ENCODE assay signal across 19 mouse cellular contexts in the genomic region with DNA sequence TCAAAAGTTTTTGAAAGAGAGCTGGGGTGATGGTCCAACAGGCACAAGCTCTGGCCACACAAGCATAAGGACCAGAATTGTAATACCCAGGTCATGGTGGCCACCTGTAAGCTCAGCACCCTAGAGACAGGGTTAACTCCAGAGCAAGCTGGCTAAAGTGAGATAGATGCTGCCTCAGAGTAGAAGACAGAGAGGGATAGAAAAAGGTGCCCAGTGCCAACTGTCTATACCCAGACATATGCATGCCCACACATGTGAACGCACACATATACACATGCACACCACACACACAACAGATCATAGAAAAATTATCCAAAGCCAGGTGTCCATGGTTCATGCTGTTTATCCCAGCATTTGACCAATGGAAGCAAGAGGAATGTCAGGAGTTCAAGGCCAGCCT. TPM values are rescaled to one million over a fixed set of nuclear protein-coding genes. Genes with fewer than 3 reads are reported as not detected.
A peak's percentile ranks its signal among the peaks of the same experiment; 100 is the strongest.
DNase-seq lines count a peak whose midpoint lies in the region; ATAC-seq and TF ChIP-seq lines count a peak whose summit lies in the region.
"Had no signal": no experiment of that assay in that cellular context is flagged by ENCODE, and none has a peak within 500 bp of the region (broad histone marks: within the 10 kb centered on the region; RNA-seq: fewer than 3 reads in every experiment).

No protein-coding gene starts in this region.

- H3K4me3 ChIP-seq in embryonic facial prominence, embryonic 14.5 days (ENCODE audit: low read depth, low read length), result no peak overlapping the region
- H3K4me3 ChIP-seq in embryonic facial prominence, embryonic 10.5 days, result no peak overlapping the region
- H3K4me3 ChIP-seq in hindbrain, embryonic 14.5 days (replicated peaks; ENCODE audit: low read length), result no peak overlapping the region
- no peak overlapping the region for H3K4me3 ChIP-seq in hindbrain, embryonic 11.5 days (ENCODE audit: low read depth, low read length)
- H3K4me3 ChIP-seq in lung, embryonic 14.5 days (ENCODE audit: low read depth, low read length), result no peak overlapping the region
- H3K4me3 ChIP-seq in hindbrain, embryonic 16.5 days (ENCODE audit: low read length), result no peak overlapping the region
- no peak overlapping the region for H3K4me3 ChIP-seq in layer of hippocampus, adult 2 months
- H3K4me3 ChIP-seq: heart, embryonic 15.5 days; neural tube, embryonic 12.5 days; stomach, embryonic 15.5 days had no signal

- no peak for TF ChIP-seq CTCF in lung, embryonic 14.5 days (IDR thresholded peaks at IDR 0.05; ENCODE audit: low read depth)
- no peak for TF ChIP-seq CTCF in layer of hippocampus, adult 2 months (conservative IDR thresholded peaks at IDR 0.05)

- H3K27me3 ChIP-seq in embryonic facial prominence, embryonic 14.5 days (replicated peaks; ENCODE audit: control insufficient read depth, insufficient read depth, low read length), result no peaks in the 10 kb centered on the region
- H3K27me3 ChIP-seq in embryonic facial prominence, embryonic 10.5 days (replicated peaks; ENCODE audit: low read depth, poor library complexity, severe bottlenecking), result no peaks in the 10 kb centered on the region
- no peaks in the 10 kb centered on the region for H3K27me3 ChIP-seq in hindbrain, embryonic 14.5 days (ENCODE audit: control insufficient read depth, insufficient read depth, low read length)
- no peaks in the 10 kb centered on the region for H3K27me3 ChIP-seq in hindbrain, embryonic 11.5 days (ENCODE audit: control insufficient read depth, insufficient read depth, low read length)
- no peaks in the 10 kb centered on the region for H3K27me3 ChIP-seq in lung, embryonic 14.5 days (ENCODE audit: insufficient read depth, low read length)
- no peaks in the 10 kb centered on the region for H3K27me3 ChIP-seq in hindbrain, embryonic 16.5 days (replicated peaks; ENCODE audit: control insufficient read depth, insufficient read depth, low read length)
- H3K27me3 ChIP-seq: heart, embryonic 15.5 days; neural tube, embryonic 12.5 days; stomach, embryonic 15.5 days had no signal

- no peak for DNase-seq in embryonic facial prominence, embryonic 14.5 days (ENCODE audit: low spot score)
- DNase-seq in embryonic facial prominence, embryonic 10.5 days (ENCODE audit: low spot score), result no peak
- no peak for DNase-seq in hindbrain, embryonic 14.5 days (ENCODE audit: low spot score)
- no peak for DNase-seq in hindbrain, embryonic 11.5 days (ENCODE audit: low spot score)
- DNase-seq in lung, embryonic 14.5 days, result no peak
- no peak for DNase-seq in lung, postnatal 25 days (ENCODE audit: low spot score)
- no peak for DNase-seq in layer of hippocampus, adult 2 months (ENCODE audit: low spot score in 2 of 2)
- DNase-seq: adrenal gland, adult 8-10 months; cerebellum, adult 11-12 months; layer of hippocampus, postnatal 36 days had no signal

- no peak overlapping the region for H3K4me2 ChIP-seq in embryonic facial prominence, embryonic 14.5 days (ENCODE audit: low read depth, low read length)
- H3K4me2 ChIP-seq in hindbrain, embryonic 14.5 days (replicated peaks), result no peak overlapping the region
- no peak overlapping the region for H3K4me2 ChIP-seq in hindbrain, embryonic 11.5 days (replicated peaks; ENCODE audit: low read depth, low read length)
- no peak overlapping the region for H3K4me2 ChIP-seq in lung, embryonic 14.5 days
- no peak overlapping the region for H3K4me2 ChIP-seq in hindbrain, embryonic 16.5 days (ENCODE audit: low read length)
- H3K4me2 ChIP-seq: heart, embryonic 15.5 days; neural tube, embryonic 12.5 days; stomach, embryonic 15.5 days had no signal

- no peaks in the 10 kb centered on the region for H3K9me3 ChIP-seq in embryonic facial prominence, embryonic 14.5 days (ENCODE audit: control insufficient read depth, low read length)
- H3K9me3 ChIP-seq in embryonic facial prominence, embryonic 10.5 days, result no peaks in the 10 kb centered on the region
- H3K9me3 ChIP-seq in hindbrain, embryonic 14.5 days (ENCODE audit: control insufficient read depth, low read length), result no peaks in the 10 kb centered on the region
- H3K9me3 ChIP-seq in hindbrain, embryonic 11.5 days (ENCODE audit: control insufficient read depth, low read length), result no peaks in the 10 kb centered on the region
- no peaks in the 10 kb centered on the region for H3K9me3 ChIP-seq in lung, embryonic 14.5 days (ENCODE audit: low read depth, low read length)
- H3K9me3 ChIP-seq in hindbrain, embryonic 16.5 days (ENCODE audit: control insufficient read depth, low read length), result no peaks in the 10 kb centered on the region
- H3K9me3 ChIP-seq: heart, embryonic 15.5 days; neural tube, embryonic 12.5 days; stomach, embryonic 15.5 days had no signal

- 100% methylated on average over 1 of the region's 1 CpGs for WGBS in embryonic facial prominence, embryonic 14.5 days
- 96% methylated on average over 1 of the region's 1 CpGs for WGBS in embryonic facial prominence, embryonic 10.5 days
- 93% methylated on average over 1 of the region's 1 CpGs for WGBS in hindbrain, embryonic 14.5 days
- 100% methylated on average over 1 of the region's 1 CpGs for WGBS in hindbrain, embryonic 11.5 days
- 94% methylated on average over 1 of the region's 1 CpGs for WGBS in lung, embryonic 14.5 days
- 100% methylated on average over 1 of the region's 1 CpGs for WGBS in hindbrain, embryonic 16.5 days

- peak; percentile 18; the same call in 1 of the 2 replicates for ATAC-seq in embryonic facial prominence, embryonic 14.5 days (ENCODE audit: low read depth)
- ATAC-seq in hindbrain, embryonic 14.5 days (ENCODE audit: low FRiP score), result peak; percentile 6; the same call in 1 of the 2 replicates
- no peak for ATAC-seq in hindbrain, embryonic 11.5 days (ENCODE audit: low FRiP score)
- ATAC-seq in lung, embryonic 14.5 days (ENCODE audit: insufficient read depth), result peak; percentile 60; the same call in 1 of the 2 replicates
- 0 out of 2 replicates have a peak, but pooled peaks have one; percentile 9 for ATAC-seq in hindbrain, embryonic 16.5 days

- no peak overlapping the region for H3K9ac ChIP-seq in embryonic facial prominence, embryonic 14.5 days (ENCODE audit: low read depth, low read length)
- H3K9ac ChIP-seq in hindbrain, embryonic 14.5 days, result no peak overlapping the region
- no peak overlapping the region for H3K9ac ChIP-seq in hindbrain, embryonic 11.5 days (ENCODE audit: low read depth, low read length)
- no peak overlapping the region for H3K9ac ChIP-seq in lung, embryonic 14.5 days
- no peak overlapping the region for H3K9ac ChIP-seq in hindbrain, embryonic 16.5 days (ENCODE audit: low read depth, low read length)
- H3K9ac ChIP-seq: heart, embryonic 15.5 days; neural tube, embryonic 12.5 days; stomach, embryonic 15.5 days had no signal

- no peaks in the 10 kb centered on the region for H3K4me1 ChIP-seq in embryonic facial prominence, embryonic 14.5 days (ENCODE audit: control insufficient read depth, insufficient read depth, low read length)
- no peaks in the 10 kb centered on the region for H3K4me1 ChIP-seq in embryonic facial prominence, embryonic 10.5 days
- H3K4me1 ChIP-seq in hindbrain, embryonic 14.5 days (replicated peaks; ENCODE audit: control insufficient read depth, insufficient read depth, low read length), result no peaks in the 10 kb centered on the region
- no peaks in the 10 kb centered on the region for H3K4me1 ChIP-seq in hindbrain, embryonic 11.5 days (replicated peaks; ENCODE audit: control insufficient read depth, insufficient read depth, low read length)
- H3K4me1 ChIP-seq in lung, embryonic 14.5 days (ENCODE audit: insufficient read depth), result no peaks in the 10 kb centered on the region
- no peaks in the 10 kb centered on the region for H3K4me1 ChIP-seq in hindbrain, embryonic 16.5 days (ENCODE audit: control insufficient read depth, insufficient read depth, low read depth, low read length)
- H3K4me1 ChIP-seq: heart, embryonic 15.5 days; neural tube, embryonic 12.5 days; stomach, embryonic 15.5 days had no signal

- H3K27ac ChIP-seq in embryonic facial prominence, embryonic 14.5 days (replicated peaks; ENCODE audit: low read depth, low read length), result no peak overlapping the region
- H3K27ac ChIP-seq in embryonic facial prominence, embryonic 10.5 days (replicated peaks), result no peak overlapping the region
- no peak overlapping the region for H3K27ac ChIP-seq in hindbrain, embryonic 14.5 days
- H3K27ac ChIP-seq in hindbrain, embryonic 11.5 days (ENCODE audit: low read depth, low read length), result no peak overlapping the region
- H3K27ac ChIP-seq in lung, embryonic 14.5 days (ENCODE audit: low read depth), result no peak overlapping the region
- H3K27ac ChIP-seq in hindbrain, embryonic 16.5 days (ENCODE audit: low read depth, low read length), result no peak overlapping the region
- H3K27ac ChIP-seq in layer of hippocampus, adult 2 months, result no peak overlapping the region
- H3K27ac ChIP-seq: heart, embryonic 15.5 days; neural tube, embryonic 12.5 days; stomach, embryonic 15.5 days had no signal

- no peaks in the 10 kb centered on the region for H3K36me3 ChIP-seq in embryonic facial prominence, embryonic 14.5 days (ENCODE audit: control insufficient read depth, insufficient read depth, low read length)
- H3K36me3 ChIP-seq in embryonic facial prominence, embryonic 10.5 days (replicated peaks), result no peaks in the 10 kb centered on the region
- no peaks in the 10 kb centered on the region for H3K36me3 ChIP-seq in hindbrain, embryonic 14.5 days (replicated peaks; ENCODE audit: control insufficient read depth, insufficient read depth)
- no peaks in the 10 kb centered on the region for H3K36me3 ChIP-seq in hindbrain, embryonic 11.5 days (ENCODE audit: control insufficient read depth, insufficient read depth, low read length)
- H3K36me3 ChIP-seq in lung, embryonic 14.5 days (ENCODE audit: insufficient read depth), result no peaks in the 10 kb centered on the region
- H3K36me3 ChIP-seq in hindbrain, embryonic 16.5 days (ENCODE audit: control insufficient read depth, insufficient read depth, low read length), result no peaks in the 10 kb centered on the region
- H3K36me3 ChIP-seq: heart, embryonic 15.5 days; neural tube, embryonic 12.5 days; stomach, embryonic 15.5 days had no signal

RNA-seq across cellular contexts. Expression of gene Slc17a8, which starts 9.5 kb away (rescaled TPM):
- 0.04 and 0.07 TPM in 2 replicates for polyA plus RNA-seq in embryonic facial prominence, embryonic 14.5 days (2014; fragmentation: Nextera tagmentation; extraction: Ambion mirVana)
- polyA plus RNA-seq in embryonic facial prominence, embryonic 10.5 days (2016; fragmentation: Nextera tagmentation; extraction: Ambion mirVana), result 0.07 and 0.08 TPM in 2 replicates
- polyA plus RNA-seq in hindbrain, embryonic 14.5 days (2014; fragmentation: Nextera tagmentation; extraction: Ambion mirVana), result 1.4 and 1.9 TPM in 2 replicates
- 0.70 and 2.0 TPM in 2 replicates for polyA plus RNA-seq in hindbrain, embryonic 11.5 days (2014; fragmentation: Nextera tagmentation; extraction: Ambion mirVana)
- not detected in 2 replicates for polyA plus RNA-seq in lung, embryonic 14.5 days (2014; fragmentation: Nextera tagmentation; extraction: Ambion mirVana)
- polyA plus RNA-seq in hindbrain, embryonic 16.5 days (2015; fragmentation: Nextera tagmentation; extraction: Ambion mirVana), result 3.2 and 4.4 TPM in 2 replicates
- total RNA-seq in layer of hippocampus, adult 2 months (2021), result 1 to 10 TPM; 3.1 to 3.5 TPM
- total RNA-seq: heart, adult 8-10 months; heart, postnatal 36 days; megakaryocyte progenitor cell, adult 5-6 weeks; monocyte, adult 5-6 weeks had no signal
- polyA plus RNA-seq: intestine, embryonic 14.5 days; stomach, embryonic 15.5 days had no signal

RNA-seq across cellular contexts. Expression of gene Scyl2, which starts 55.5 kb away (rescaled TPM):
- 12.7 and 14.8 TPM in 2 replicates for polyA plus RNA-seq in embryonic facial prominence, embryonic 14.5 days (2014; fragmentation: Nextera tagmentation; extraction: Ambion mirVana)
- 9.8 and 10.5 TPM in 2 replicates for polyA plus RNA-seq in embryonic facial prominence, embryonic 10.5 days (2016; fragmentation: Nextera tagmentation; extraction: Ambion mirVana)
- polyA plus RNA-seq in hindbrain, embryonic 14.5 days (2014; fragmentation: Nextera tagmentation; extraction: Ambion mirVana), result 15.6 and 18.5 TPM in 2 replicates
- polyA plus RNA-seq in hindbrain, embryonic 11.5 days (2014; fragmentation: Nextera tagmentation; extraction: Ambion mirVana), result 23.5 and 27.7 TPM in 2 replicates
- polyA plus RNA-seq in lung, embryonic 14.5 days (2014; fragmentation: Nextera tagmentation; extraction: Ambion mirVana), result 13.0 and 13.9 TPM in 2 replicates
- 6.9 and 7.0 TPM in 2 replicates for polyA plus RNA-seq in hindbrain, embryonic 16.5 days (2015; fragmentation: Nextera tagmentation; extraction: Ambion mirVana)
- total RNA-seq in layer of hippocampus, adult 2 months (2021), result 10 to 100 TPM; 25.2 to 28.4 TPM
